8 mouse cellular contexts compared by ENCODE assay signal in genomic region chr3:51416364-51417134, GRCm38 (mm10). TPM values are rescaled to one million over a fixed set of nuclear protein-coding genes. Genes with fewer than 3 reads are reported as not detected.
DNase-seq lines count a peak whose midpoint lies in the region; ATAC-seq and TF ChIP-seq lines count a peak whose summit lies in the region.

No protein-coding gene starts in this region.

- peak; percentile 63 for ATAC-seq in heart, embryonic 15.5 days (replicated peaks; ENCODE audit: insufficient number of reproducible peaks, insufficient read depth, low FRiP score, low read depth)
- ATAC-seq in lung, embryonic 16.5 days (ENCODE audit: low read depth): peak; percentile 53

- no peaks in the 10 kb centered on the region for H3K27me3 ChIP-seq in forebrain, embryonic 10.5 days (ENCODE audit: poor library complexity, severe bottlenecking)
- no peaks in the 10 kb centered on the region for H3K27me3 ChIP-seq in heart, embryonic 15.5 days
- no peaks in the 10 kb centered on the region for H3K27me3 ChIP-seq in lung, embryonic 16.5 days (ENCODE audit: control insufficient read depth, insufficient read depth, low read depth, low read length)

- peak overlapping the region; percentile 68 for H3K4me2 ChIP-seq in heart, embryonic 15.5 days
- peak overlapping the region; percentile 85 for H3K4me2 ChIP-seq in lung, embryonic 16.5 days (ENCODE audit: low read depth, low read length)

- H3K4me1 ChIP-seq in bone marrow, adult 2 months (ENCODE audit: control insufficient read depth, insufficient read depth, low read length): no peaks in the 10 kb centered on the region
- peaks cover 23% of the 10 kb centered on the region for H3K4me1 ChIP-seq in forebrain, embryonic 10.5 days
- H3K4me1 ChIP-seq in heart, embryonic 15.5 days (replicated peaks): peaks cover 27% of the 10 kb centered on the region
- peaks cover 19% of the 10 kb centered on the region for H3K4me1 ChIP-seq in lung, embryonic 16.5 days (replicated peaks; ENCODE audit: control insufficient read depth, insufficient read depth, low read length)
- no peaks in the 10 kb centered on the region for H3K4me1 ChIP-seq in olfactory bulb, adult 2 months (ENCODE audit: control insufficient read depth, insufficient read depth, low read length)

- H3K9me3 ChIP-seq in forebrain, embryonic 10.5 days: no peaks in the 10 kb centered on the region
- H3K9me3 ChIP-seq in heart, embryonic 15.5 days (replicated peaks): no peaks in the 10 kb centered on the region
- H3K9me3 ChIP-seq in lung, embryonic 16.5 days (ENCODE audit: control insufficient read depth, low read length): no peaks in the 10 kb centered on the region

- no peak for TF ChIP-seq CTCF in bone marrow, adult 2 months (IDR thresholded peaks at IDR 0.05; ENCODE audit: control insufficient read depth, insufficient read depth, low read length)
- no peak for TF ChIP-seq CTCF in olfactory bulb, adult 2 months (IDR thresholded peaks at IDR 0.05; ENCODE audit: insufficient read depth, low read depth, low read length)

- TF ChIP-seq POLR2A in bone marrow, adult 2 months (IDR thresholded peaks at IDR 0.05; ENCODE audit: borderline replicate concordance, control insufficient read depth, low read depth, low read length): no peak
- TF ChIP-seq POLR2A in olfactory bulb, adult 2 months (IDR thresholded peaks at IDR 0.05; ENCODE audit: insufficient read depth, low read depth, low read length): no peak

- peaks cover 17% of the 10 kb centered on the region for H3K36me3 ChIP-seq in forebrain, embryonic 10.5 days (replicated peaks)
- H3K36me3 ChIP-seq in heart, embryonic 15.5 days: no peaks in the 10 kb centered on the region
- 0 out of 2 replicates have a peak, but pooled peaks cover 2% of the 10 kb centered on the region for H3K36me3 ChIP-seq in lung, embryonic 16.5 days (ENCODE audit: control insufficient read depth, insufficient read depth, low read length)

- H3K4me3 ChIP-seq in bone marrow, adult 2 months (replicated peaks; ENCODE audit: control insufficient read depth, low read depth, low read length): peak overlapping the region; percentile 99
- H3K4me3 ChIP-seq in forebrain, embryonic 10.5 days: peak overlapping the region; percentile 100
- peak overlapping the region; percentile 96 for H3K4me3 ChIP-seq in heart, embryonic 15.5 days
- peak overlapping the region; percentile 99 for H3K4me3 ChIP-seq in lung, embryonic 16.5 days (ENCODE audit: low read length)
- H3K4me3 ChIP-seq in olfactory bulb, adult 2 months (ENCODE audit: insufficient read depth, low read depth, low read length): peak overlapping the region; percentile 96

- peak overlapping the region; percentile 97 for H3K9ac ChIP-seq in heart, embryonic 15.5 days
- H3K9ac ChIP-seq in lung, embryonic 16.5 days (ENCODE audit: low read length): peak overlapping the region; percentile 98

- peak; percentile 47 for DNase-seq in ES-CJ7 (ENCODE audit: low read depth, low spot score)
- DNase-seq in forebrain, embryonic 10.5 days (ENCODE audit: extremely low spot score, low spot score): peak; percentile 35
- DNase-seq in kidney, postnatal 25 days: peak; percentile 49 to 73
- DNase-seq in urinary bladder, adult 2 months (ENCODE audit: low spot score): peak; percentile 47

- WGBS in bone marrow, adult 2 months: under 1% methylated on average over 68 of the region's 68 CpGs
- under 1% methylated on average over 68 of the region's 68 CpGs for WGBS in forebrain, embryonic 10.5 days
- WGBS in heart, embryonic 15.5 days: under 1% methylated on average over 68 of the region's 68 CpGs
- WGBS in lung, embryonic 16.5 days: under 1% methylated on average over 68 of the region's 68 CpGs
- WGBS in olfactory bulb, adult 2 months: under 1% methylated on average over 68 of the region's 68 CpGs

- H3K27ac ChIP-seq in bone marrow, adult 2 months (ENCODE audit: control insufficient read depth, insufficient read depth, low read depth, low read length, poor library complexity): peak overlapping the region; percentile 94
- peak overlapping the region; percentile 96 for H3K27ac ChIP-seq in forebrain, embryonic 10.5 days
- peak overlapping the region; percentile 95 for H3K27ac ChIP-seq in heart, embryonic 15.5 days
- H3K27ac ChIP-seq in lung, embryonic 16.5 days (ENCODE audit: low read length): peak overlapping the region; percentile 91
- peak overlapping the region; percentile 60 for H3K27ac ChIP-seq in olfactory bulb, adult 2 months (ENCODE audit: insufficient read depth, low read depth, low read length)

RNA-seq across cellular contexts. Expression of gene Naa15, which starts 1.6 kb away (rescaled TPM):
- 52.3 and 83.8 TPM in 2 replicates for polyA plus RNA-seq in bone marrow, adult 2 months (2011; ENCODE audit: insufficient read depth, insufficient read length, low replicate concordance, missing spikeins)
- polyA plus RNA-seq in forebrain, embryonic 10.5 days (2016; fragmentation: Nextera tagmentation; extraction: Ambion mirVana): 68.3 and 68.6 TPM in 2 replicates
- 36.5 and 42.5 TPM in 2 replicates for polyA plus RNA-seq in heart, embryonic 15.5 days (2015; fragmentation: Nextera tagmentation; extraction: Ambion mirVana)
- polyA plus RNA-seq in lung, embryonic 16.5 days (2015; fragmentation: Nextera tagmentation; extraction: Ambion mirVana): 30.0 and 32.2 TPM in 2 replicates
- not detected in 2 replicates for polyA plus RNA-seq in olfactory bulb, adult 2 months (2012; ENCODE audit: insufficient read depth, insufficient read length, low replicate concordance, missing spikeins)
- 21.1 and 22.9 TPM in 2 replicates for polyA plus RNA-seq in urinary bladder, adult 2 months (2012; rRNA removed)

RNA-seq across cellular contexts. Expression of gene Ndufc1, which starts 7.8 kb away (rescaled TPM):
- 72.8 and 74.8 TPM in 2 replicates for polyA plus RNA-seq in bone marrow, adult 2 months (2011; ENCODE audit: insufficient read depth, insufficient read length, low replicate concordance, missing spikeins)
- 642 and 667 TPM in 2 replicates for polyA plus RNA-seq in forebrain, embryonic 10.5 days (2016; fragmentation: Nextera tagmentation; extraction: Ambion mirVana)
- polyA plus RNA-seq in heart, embryonic 15.5 days (2015; fragmentation: Nextera tagmentation; extraction: Ambion mirVana): 1,150 and 1,902 TPM in 2 replicates
- 677 and 741 TPM in 2 replicates for polyA plus RNA-seq in lung, embryonic 16.5 days (2015; fragmentation: Nextera tagmentation; extraction: Ambion mirVana)
- not detected in 2 replicates for polyA plus RNA-seq in olfactory bulb, adult 2 months (2012; ENCODE audit: insufficient read depth, insufficient read length, low replicate concordance, missing spikeins)
- 295 and 320 TPM in 2 replicates for polyA plus RNA-seq in urinary bladder, adult 2 months (2012; rRNA removed)

RNA-seq across cellular contexts. Expression of gene Mgarp, which starts 20.0 kb away (rescaled TPM):
- not detected in 2 replicates for polyA plus RNA-seq in bone marrow, adult 2 months (2011; ENCODE audit: insufficient read depth, insufficient read length, low replicate concordance, missing spikeins)
- 8.4 and 12.8 TPM in 2 replicates for polyA plus RNA-seq in forebrain, embryonic 10.5 days (2016; fragmentation: Nextera tagmentation; extraction: Ambion mirVana)
- polyA plus RNA-seq in heart, embryonic 15.5 days (2015; fragmentation: Nextera tagmentation; extraction: Ambion mirVana): 6.9 and 9.5 TPM in 2 replicates
- 1.2 and 1.9 TPM in 2 replicates for polyA plus RNA-seq in lung, embryonic 16.5 days (2015; fragmentation: Nextera tagmentation; extraction: Ambion mirVana)
- not detected in 2 replicates for polyA plus RNA-seq in olfactory bulb, adult 2 months (2012; ENCODE audit: insufficient read depth, insufficient read length, low replicate concordance, missing spikeins)
- 2.9 and 3.6 TPM in 2 replicates for polyA plus RNA-seq in urinary bladder, adult 2 months (2012; rRNA removed)

Comparison
In these comparisons a context has a peak if more than half of its experiments do, and no peak if none do; other contexts are left out.
1. Peak in every context shown above with its lines: DNase-seq, ATAC-seq, H3K4me3 ChIP-seq and H3K27ac ChIP-seq.
2. RNA of gene Ndufc1, which starts 7.8 kb away (polyA plus RNA-seq): 1,150 to 1,902 TPM in heart, embryonic 15.5 days, 677 to 741 TPM in lung, embryonic 16.5 days, 642 to 667 TPM in forebrain, embryonic 10.5 days, 295 to 320 TPM in urinary bladder, adult 2 months and 72.8 to 74.8 TPM in bone marrow, adult 2 months; not detected in olfactory bulb, adult 2 months; every median in the first group is over 10 times any median in the second.